Mouse (Mus musculus) lung, postnatal 0 days (tissue): ENCODE data around the gene Rev3l.

Experiments used
- CTCF ChIP-seq: IDR thresholded peaks from 2 replicates; pipeline ENCODE4 v1.5.1; 2016; ENCODE audit warnings: antibody characterized with exemption, mild to moderate bottlenecking
- EP300 ChIP-seq: IDR thresholded peaks from 2 replicates; pipeline ENCODE4 v1.6.1; 2016; ENCODE audit warnings: antibody characterized with exemption, mild to moderate bottlenecking, control low read depth

- TF ChIP-seq CTCF (0 out of 2 replicates have a peak, but pooled peaks have one; percentile 4), EP300 (no peak)
Measured at GRCm38 (mm10) chr10:39898874-39899371, 167.0 kb downstream of the Rev3l start, which contains the start of gene Mfsd4b4.
